Mouse (Mus musculus) hindbrain, embryonic 12.5 days (tissue): ENCODE measurements around the gene Ptpn5. TPM values are rescaled to one million over a fixed set of nuclear protein-coding genes. Genes with fewer than 3 reads are reported as not detected.

Experiments used
- ATAC-seq: fragments of 200-750 bp; cut with Nextera tagmentation; 2 replicates; pipeline ENCODE4 v1.8.0; 2017; ENCODE audit warnings: moderate TSS enrichment; ENCODE audit not compliant: low FRiP score
- H3K27ac ChIP-seq: fragments of 300-500 bp; sonication (generic); 2 replicates; pipeline ENCODE4 v1.5.1; 2016; ENCODE audit warnings: mild to moderate bottlenecking
- H3K27me3 ChIP-seq: fragments of 300-500 bp; sonication (generic); 2 replicates; pipeline ENCODE4 v1.6.1; 2016; ENCODE audit warnings: mild to moderate bottlenecking
- H3K36me3 ChIP-seq: fragments of 300-500 bp; sonication (generic); 2 replicates; pipeline ENCODE4 v1.6.1; 2016; ENCODE audit warnings: mild to moderate bottlenecking
- H3K4me1 ChIP-seq: fragments of 300-500 bp; sonication (generic); 2 replicates; pipeline ENCODE4 v1.6.1; 2016
- H3K4me2 ChIP-seq: fragments of 300-500 bp; sonication (generic); replicated peaks from 2 replicates; pipeline ENCODE4 v1.6.1; 2016; ENCODE audit warnings: mild to moderate bottlenecking
- H3K4me3 ChIP-seq: fragments of 300-500 bp; sonication (generic); 2 replicates; pipeline ENCODE4 v1.5.1; 2016; ENCODE audit warnings: mild to moderate bottlenecking
- H3K9ac ChIP-seq: fragments of 300-500 bp; sonication (generic); 2 replicates; pipeline ENCODE4 v1.6.1; 2016; ENCODE audit warnings: mild to moderate bottlenecking, moderate library complexity
- H3K9me3 ChIP-seq: fragments of 300-500 bp; sonication (generic); replicated peaks from 2 replicates; pipeline ENCODE4 v1.6.1; 2016; ENCODE audit warnings: mild to moderate bottlenecking
- WGBS: fragments of 180-500 bp; shearing (Covaris S2); methylation state at CpG from one replicate; pipeline ENCODE4 v1.1.7; 2016; 5-methylcytosine and 5-hydroxymethylcytosine counted together
- polyA plus RNA-seq: library from polyadenylated mRNA; unstranded; fragments of >200 nt; fragmentation: Nextera tagmentation; extraction: Ambion mirVana; gene quantifications from 2 replicates; pipeline ENCODE4 v1.2.1, GENCODE M21; 2016

Ptpn5 gene
- polyA plus RNA-seq, 1 experiment from 2014 or later, result 63.1 TPM

DNA sequence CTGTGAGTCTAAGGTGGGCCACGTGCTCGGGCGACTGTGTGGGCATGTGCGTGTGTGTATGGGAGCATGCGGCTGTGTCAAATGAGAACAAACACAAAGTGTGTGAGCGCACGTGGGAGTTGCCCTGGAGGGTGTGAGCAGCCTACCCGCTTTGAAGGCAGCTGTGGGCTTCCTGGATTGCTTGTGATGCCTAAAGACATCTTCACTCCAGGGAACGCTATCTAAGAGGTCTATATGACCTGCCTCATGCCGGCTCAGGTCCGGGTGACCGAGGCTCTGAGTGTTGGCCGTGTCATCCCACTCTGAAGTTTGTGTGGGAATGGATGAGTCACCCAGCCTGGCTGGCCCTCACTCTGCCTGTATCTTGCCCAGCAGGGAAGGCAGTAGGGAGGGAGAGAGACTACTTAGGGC, 24.7 kb downstream of the Ptpn5 start:
- H3K4me1 ChIP-seq, result no peaks in the 10 kb centered on the region
- ATAC-seq, result no peak
- WGBS, result 90% methylated on average over 13 of the region's 13 CpGs
- no peak overlapping the region for H3K27ac ChIP-seq
- H3K4me3 ChIP-seq, result no peak overlapping the region
- H3K27me3 ChIP-seq, result no peaks in the 10 kb centered on the region; the same call in 1 of the 2 replicates
- no peak overlapping the region for H3K4me2 ChIP-seq
- peaks cover 12% of the 10 kb centered on the region for H3K36me3 ChIP-seq
- no peaks in the 10 kb centered on the region for H3K9me3 ChIP-seq
- no peak overlapping the region for H3K9ac ChIP-seq

GRCm38 (mm10) chr7:47106949-47107348, 26.5 kb downstream of the Ptpn5 start:
- no peak for ATAC-seq
- Histone ChIP-seq H3K4me1 (no peaks in the 10 kb centered on the region), H3K4me3 (no peak overlapping the region), H3K4me2 (no peak overlapping the region), H3K9me3 (no peaks in the 10 kb centered on the region), H3K27ac (no peak overlapping the region), H3K36me3 (peaks cover 5% of the 10 kb centered on the region; the same call in 1 of the 2 replicates), H3K9ac (no peak overlapping the region), H3K27me3 (no peaks in the 10 kb centered on the region)

- no peaks in the 10 kb centered on the region for H3K4me1 ChIP-seq
- H3K9ac ChIP-seq, result no peak overlapping the region
- H3K27me3 ChIP-seq, result no peaks in the 10 kb centered on the region
- no peaks in the 10 kb centered on the region for H3K36me3 ChIP-seq
- WGBS, result 87% methylated on average over 1 of the region's 1 CpGs
- no peak for ATAC-seq
- no peak overlapping the region for H3K4me3 ChIP-seq
- no peak overlapping the region for H3K4me2 ChIP-seq
- no peak overlapping the region for H3K27ac ChIP-seq
- H3K9me3 ChIP-seq, result no peaks in the 10 kb centered on the region
These were observed 29.6 kb downstream of the Ptpn5 start for GRCm38 (mm10) chr7:47103671-47104414.

DNA sequence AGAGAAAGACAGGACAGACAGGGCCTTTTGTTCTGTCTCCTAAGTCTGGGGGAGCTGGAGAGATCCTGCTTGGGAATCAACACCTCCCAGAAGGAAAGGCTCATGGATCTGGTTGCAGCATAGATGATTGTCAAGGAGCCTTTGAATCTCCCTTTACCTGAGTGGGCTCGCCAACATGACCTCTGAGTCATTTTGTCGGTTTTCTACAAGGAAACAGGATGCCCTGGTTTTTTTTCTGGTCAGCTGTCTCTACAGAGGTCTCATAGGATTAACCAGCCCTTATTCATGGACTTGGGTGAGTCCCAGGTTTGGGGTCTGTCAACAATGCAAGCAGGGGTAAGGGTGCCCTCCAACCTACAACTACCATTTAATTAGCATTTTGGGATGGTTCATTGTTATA, 30.5 kb downstream of the Ptpn5 start:
- Histone ChIP-seq H3K27me3 (no peaks in the 10 kb centered on the region), H3K9ac (no peak overlapping the region), H3K4me1 (no peaks in the 10 kb centered on the region), H3K36me3 (no peaks in the 10 kb centered on the region), H3K9me3 (no peaks in the 10 kb centered on the region), H3K4me3 (no peak overlapping the region), H3K4me2 (no peak overlapping the region), H3K27ac (no peak overlapping the region)
- 80% methylated on average over 2 of the region's 2 CpGs for WGBS
- ATAC-seq, result no peak

GRCm38 (mm10) chr7:47100615-47101014, 32.9 kb downstream of the Ptpn5 start:
- Histone ChIP-seq H3K9me3 (no peaks in the 10 kb centered on the region), H3K4me2 (no peak overlapping the region), H3K4me1 (no peaks in the 10 kb centered on the region), H3K9ac (no peak overlapping the region), H3K27ac (no peak overlapping the region), H3K36me3 (no peaks in the 10 kb centered on the region), H3K4me3 (no peak overlapping the region), H3K27me3 (0 out of 2 replicates have a peak, but pooled peaks cover 3% of the 10 kb centered on the region)
- ATAC-seq, result no peak
- WGBS, result 66% methylated on average over 6 of the region's 6 CpGs

GRCm38 (mm10) chr7:47099306-47099705, 34.2 kb downstream of the Ptpn5 start:
- no peaks in the 10 kb centered on the region for H3K4me1 ChIP-seq
- WGBS, result 85% methylated on average over 7 of the region's 7 CpGs
- H3K4me3 ChIP-seq, result no peak overlapping the region
- 0 out of 2 replicates have a peak, but pooled peaks cover 3% of the 10 kb centered on the region for H3K27me3 ChIP-seq
- H3K36me3 ChIP-seq, result no peaks in the 10 kb centered on the region
- ATAC-seq, result no peak
- H3K9me3 ChIP-seq, result no peaks in the 10 kb centered on the region
- H3K27ac ChIP-seq, result no peak overlapping the region
- H3K9ac ChIP-seq, result no peak overlapping the region
- no peak overlapping the region for H3K4me2 ChIP-seq

DNA sequence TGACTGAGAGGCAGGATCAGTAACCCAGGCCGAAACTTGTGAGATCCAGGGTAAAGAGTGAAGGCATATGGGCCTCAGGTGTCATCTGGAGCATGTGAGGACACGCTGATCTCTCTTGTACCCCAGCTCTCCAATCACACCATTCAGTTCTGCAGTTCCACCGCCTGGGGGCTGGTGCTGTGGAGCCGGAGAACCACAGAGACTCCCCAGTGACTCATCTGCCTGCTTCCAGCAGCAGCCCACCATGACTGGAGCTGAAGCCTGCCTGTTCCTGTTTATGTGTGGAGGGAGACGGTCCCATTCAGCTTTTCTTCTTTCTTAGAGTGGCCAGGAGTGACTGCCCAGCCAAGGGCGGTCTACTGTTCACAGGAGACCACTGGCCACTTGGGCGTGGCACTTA, 35.4 kb downstream of the Ptpn5 start:
- no peak overlapping the region for H3K27ac ChIP-seq
- 70% methylated on average over 7 of the region's 7 CpGs for WGBS
- ATAC-seq, result no peak
- H3K4me2 ChIP-seq, result no peak overlapping the region
- H3K9me3 ChIP-seq, result no peaks in the 10 kb centered on the region
- 0 out of 2 replicates have a peak, but pooled peaks cover 3% of the 10 kb centered on the region for H3K27me3 ChIP-seq
- no peaks in the 10 kb centered on the region for H3K4me1 ChIP-seq
- no peak overlapping the region for H3K4me3 ChIP-seq
- H3K9ac ChIP-seq, result no peak overlapping the region
- H3K36me3 ChIP-seq, result no peaks in the 10 kb centered on the region

- no peak overlapping the region for H3K4me2 ChIP-seq
- H3K36me3 ChIP-seq, result peaks cover 8% of the 10 kb centered on the region; the same call in 1 of the 2 replicates
- 0 out of 2 replicates have a peak, but pooled peaks cover 3% of the 10 kb centered on the region for H3K27me3 ChIP-seq
- H3K9ac ChIP-seq, result no peak overlapping the region
- WGBS, result 63% methylated on average over 2 of the region's 2 CpGs
- H3K27ac ChIP-seq, result no peak overlapping the region
- no peaks in the 10 kb centered on the region for H3K9me3 ChIP-seq
- no peak for ATAC-seq
- H3K4me3 ChIP-seq, result no peak overlapping the region
- no peaks in the 10 kb centered on the region for H3K4me1 ChIP-seq
These were observed 38.5 kb downstream of the Ptpn5 start for GRCm38 (mm10) chr7:47094969-47095368.

- Histone ChIP-seq H3K4me1 (no peaks in the 10 kb centered on the region), H3K36me3 (peaks cover 10% of the 10 kb centered on the region), H3K4me2 (no peak overlapping the region), H3K9ac (no peak overlapping the region), H3K27ac (no peak overlapping the region), H3K4me3 (no peak overlapping the region), H3K9me3 (no peaks in the 10 kb centered on the region), H3K27me3 (0 out of 2 replicates have a peak, but pooled peaks cover 3% of the 10 kb centered on the region)
- 71% methylated on average over 5 of the region's 5 CpGs for WGBS
- no peak for ATAC-seq
These were observed 39.5 kb downstream of the Ptpn5 start for GRCm38 (mm10) chr7:47093935-47094334.

DNA sequence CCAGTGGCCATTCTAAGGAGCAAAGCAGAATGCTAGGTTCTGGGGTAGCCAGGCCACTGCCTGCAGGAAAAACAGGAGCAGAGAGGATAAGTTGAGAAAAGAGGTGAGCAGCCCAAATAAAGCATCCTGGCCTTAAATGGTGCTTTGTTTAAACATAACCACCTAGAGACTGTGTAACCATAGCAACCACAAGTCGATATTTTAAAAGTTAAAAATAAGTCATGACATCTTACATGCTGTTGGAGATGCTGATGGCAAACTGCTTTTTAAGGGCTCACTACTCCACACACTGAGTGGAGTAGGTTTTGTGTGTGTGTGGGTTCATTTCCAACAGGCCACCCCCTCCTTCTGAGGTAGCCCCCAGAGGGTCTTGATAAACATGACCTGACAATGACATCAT, 48.4 kb downstream of the Ptpn5 start:
- ATAC-seq, result no peak
- Histone ChIP-seq H3K36me3 (peaks cover 50% of the 10 kb centered on the region), H3K27me3 (no peaks in the 10 kb centered on the region), H3K27ac (no peak overlapping the region), H3K4me3 (no peak overlapping the region), H3K4me2 (no peak overlapping the region), H3K4me1 (peaks cover 3% of the 10 kb centered on the region; the same call in 1 of the 2 replicates), H3K9ac (no peak overlapping the region), H3K9me3 (no peaks in the 10 kb centered on the region)
- 90% methylated on average over 1 of the region's 1 CpGs for WGBS

- Histone ChIP-seq H3K27me3 (no peaks in the 10 kb centered on the region), H3K27ac (no peak overlapping the region), H3K9ac (no peak overlapping the region), H3K4me2 (no peak overlapping the region), H3K36me3 (peaks cover 41% of the 10 kb centered on the region), H3K4me1 (peaks cover 3% of the 10 kb centered on the region; the same call in 1 of the 2 replicates), H3K4me3 (no peak overlapping the region), H3K9me3 (no peaks in the 10 kb centered on the region)
- no peak; the same call in 1 of the 2 replicates for ATAC-seq
- 49% methylated on average over 6 of the region's 6 CpGs for WGBS
These were observed 52.2 kb downstream of the Ptpn5 start for GRCm38 (mm10) chr7:47081277-47081676.

GRCm38 (mm10) chr7:47080868-47081267, 52.6 kb downstream of the Ptpn5 start:
- Histone ChIP-seq H3K36me3 (peaks cover 39% of the 10 kb centered on the region), H3K9me3 (no peaks in the 10 kb centered on the region), H3K27me3 (no peaks in the 10 kb centered on the region), H3K4me2 (no peak overlapping the region), H3K4me1 (peaks cover 3% of the 10 kb centered on the region; the same call in 1 of the 2 replicates), H3K27ac (no peak overlapping the region), H3K9ac (no peak overlapping the region), H3K4me3 (no peak overlapping the region)
- ATAC-seq, result no peak
- WGBS, result 74% methylated on average over 3 of the region's 3 CpGs

DNA sequence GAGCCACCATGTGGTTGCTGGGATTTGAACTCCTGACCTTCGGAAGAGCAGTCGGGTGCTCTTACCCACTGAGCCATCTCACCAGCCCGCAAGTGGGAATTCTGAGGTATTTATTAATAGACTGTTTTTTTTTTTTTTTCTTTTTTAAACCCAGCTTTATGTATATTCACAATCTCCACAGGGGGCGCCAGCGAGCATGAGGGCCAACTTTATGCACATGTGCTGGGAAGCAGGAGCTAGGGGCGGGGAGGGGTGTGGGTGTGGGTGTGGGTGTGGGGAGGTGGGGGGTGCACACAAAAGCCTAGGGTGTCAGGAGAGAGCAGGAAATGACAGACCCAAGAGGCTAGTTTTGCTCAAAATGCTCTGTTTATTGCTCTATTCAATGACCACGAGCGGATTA, 56.0 kb downstream of the Ptpn5 start:
- 67% methylated on average over 8 of the region's 8 CpGs for whole genome bisulfite sequencing
- Histone ChIP-seq H3K27me3 (no peaks in the 10 kb centered on the region), H3K27ac (no peak overlapping the region), H3K4me2 (no peak overlapping the region), H3K4me1 (peaks cover 3% of the 10 kb centered on the region; the same call in 1 of the 2 replicates), H3K36me3 (peaks cover 10% of the 10 kb centered on the region; the same call in 1 of the 2 replicates), H3K4me3 (no peak overlapping the region), H3K9ac (no peak overlapping the region), H3K9me3 (no peaks in the 10 kb centered on the region)
- no peak for ATAC-seq
